Mouse (Mus musculus): ENCODE data around the gene Cd80.
A peak's percentile ranks its signal among the peaks of the same experiment; 100 is the strongest.

The Cd80 gene

GRCm38 (mm10) chr16:38536544-38537146, 81.3 kb downstream of the Cd80 start:
- DNase-seq: peak; percentile 36 to 75

- no peak for DNase-seq
Measured at GRCm38 (mm10) chr16:38538716-38539380, 83.5 kb downstream of the Cd80 start.

All from kidney, adult 8-10 months (tissue).